Mouse (Mus musculus): Measurements from ENCODE around the gene Cdon.

DNA sequence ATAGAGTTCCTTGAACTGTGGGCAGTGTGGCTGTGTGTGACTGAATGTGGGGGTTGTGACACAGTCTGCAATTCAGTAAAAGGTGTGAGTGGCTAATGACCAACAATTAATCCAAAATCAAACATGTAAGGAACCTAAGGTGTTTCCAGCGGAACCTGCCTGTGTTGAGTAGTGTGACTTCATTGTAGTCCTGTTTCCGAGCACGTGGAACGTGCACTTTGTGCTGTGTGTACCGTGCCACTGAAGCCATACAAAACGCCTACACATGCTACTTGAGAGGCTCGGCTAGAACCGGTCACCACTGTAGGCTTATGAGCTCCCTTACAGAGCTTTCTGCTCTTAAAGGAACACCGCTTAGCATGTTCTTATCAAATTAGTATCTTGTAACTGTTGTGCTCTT, 127.5 kb downstream of the Cdon start:
- TF ChIP-seq CTCF (IDR thresholded peaks at IDR 0.05; ENCODE audit: borderline replicate concordance, insufficient read depth, low read depth, low read length) (no peak), POLR2A (IDR thresholded peaks at IDR 0.05; ENCODE audit: borderline replicate concordance, insufficient read depth, low read length) (no peak)

Data from cerebellum, adult 2 months (tissue).